Mouse (Mus musculus): Measurements from ENCODE around the gene Zfp639. TPM values are rescaled to one million over a fixed set of nuclear protein-coding genes. Genes with fewer than 3 reads are reported as not detected.

Zfp639 gene
- polyA plus RNA-seq (2012; rRNA removed), result 22.6 and 23.6 TPM in 2 replicates

GRCm38 (mm10) chr3:32509496-32510374, at the start of gene Zfp639:
Gene Zfp639, plus strand, starts transcription at chr3:32510259.
- WGBS, result 15% methylated on average over 24 of the region's 24 CpGs
- no peaks in the 10 kb centered on the region for H3K4me1 ChIP-seq (ENCODE audit: control insufficient read depth, insufficient read depth, insufficient read length)
- H3K27ac ChIP-seq (ENCODE audit: insufficient read depth, low read length), result peak within 1 kb of the TSS; percentile 74
- no peaks in the 10 kb centered on the region; the same call in 1 of the 2 replicates for H3K36me3 ChIP-seq (ENCODE audit: control insufficient read depth, insufficient read depth, low read length)
- TF ChIP-seq POLR2A (IDR thresholded peaks at IDR 0.05; ENCODE audit: low read depth, low read length) (no peak), CTCF (IDR thresholded peaks at IDR 0.05; ENCODE audit: extremely low read depth, insufficient read depth, insufficient read length, insufficient replicate concordance) (no peak)
- H3K27me3 ChIP-seq (ENCODE audit: control insufficient read depth, insufficient read depth, low read length), result no peaks in the 10 kb centered on the region
- peak within 1 kb of the TSS; percentile 68 for H3K4me3 ChIP-seq (ENCODE audit: extremely low read depth, insufficient read depth, insufficient read length)
- DNase-seq (ENCODE audit: low read depth in 1 of 2, low spot score in 2 of 2), result no peak

DNA sequence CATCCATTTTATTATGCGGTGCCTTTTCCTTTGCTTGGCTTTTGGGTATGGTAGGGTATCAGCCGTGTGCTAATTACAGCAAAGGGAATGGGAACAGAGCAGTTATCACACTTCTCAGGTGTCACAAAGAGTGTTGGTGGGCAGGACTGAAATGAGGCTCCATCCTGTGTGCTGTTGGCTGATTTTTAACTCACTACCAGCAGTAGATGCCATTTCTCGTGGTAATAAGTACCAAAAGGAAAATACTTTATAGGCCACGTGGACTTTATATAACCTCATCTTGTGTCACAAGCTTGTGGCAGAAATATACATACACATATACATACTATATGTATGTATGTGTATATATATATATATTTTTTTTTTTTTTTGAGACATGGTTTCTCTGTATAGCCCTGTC, 42.7 kb upstream of the Zfp639 start:
- H3K27ac ChIP-seq (ENCODE audit: insufficient read depth, low read length), result no peak overlapping the region
- TF ChIP-seq POLR2A (IDR thresholded peaks at IDR 0.05; ENCODE audit: low read depth, low read length), result no peak
- no peak for TF ChIP-seq CTCF (IDR thresholded peaks at IDR 0.05; ENCODE audit: extremely low read depth, insufficient read depth, insufficient read length, insufficient replicate concordance)
- WGBS, result 96% methylated on average over 4 of the region's 4 CpGs
- H3K27me3 ChIP-seq (ENCODE audit: control insufficient read depth, insufficient read depth, low read length), result no peaks in the 10 kb centered on the region
- no peaks in the 10 kb centered on the region for H3K4me1 ChIP-seq (ENCODE audit: control insufficient read depth, insufficient read depth, insufficient read length)
- H3K4me3 ChIP-seq (ENCODE audit: extremely low read depth, insufficient read depth, insufficient read length), result no peak overlapping the region
- no peak for DNase-seq (ENCODE audit: low read depth in 1 of 2, low spot score in 2 of 2)
- peaks cover 13% of the 10 kb centered on the region for H3K36me3 ChIP-seq (ENCODE audit: control insufficient read depth, insufficient read depth, low read length)

DNA sequence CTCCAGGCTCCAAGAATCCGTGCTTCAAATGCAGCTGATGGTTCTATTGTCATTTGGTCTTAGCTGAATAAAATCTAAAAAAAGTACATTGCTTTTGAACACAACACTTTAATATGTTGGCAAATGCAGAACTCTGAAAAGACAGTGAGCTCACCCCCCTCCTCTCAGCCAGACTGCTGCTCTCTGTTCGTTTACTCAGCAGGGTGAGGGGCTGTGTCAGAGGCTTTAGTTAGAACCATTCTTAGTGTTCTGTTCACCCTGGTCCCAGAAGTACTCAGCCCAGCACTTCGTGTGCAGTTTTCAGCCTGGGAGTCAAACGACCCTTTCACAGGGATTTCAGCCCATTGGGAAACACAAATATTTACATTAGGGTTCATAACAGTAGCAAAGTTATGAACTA, 41.6 kb upstream of the Zfp639 start:
- Histone ChIP-seq H3K27me3 (ENCODE audit: control insufficient read depth, insufficient read depth, low read length) (no peaks in the 10 kb centered on the region), H3K4me3 (ENCODE audit: extremely low read depth, insufficient read depth, insufficient read length) (no peak overlapping the region), H3K36me3 (ENCODE audit: control insufficient read depth, insufficient read depth, low read length) (peaks cover 5% of the 10 kb centered on the region; the same call in 1 of the 2 replicates), H3K4me1 (ENCODE audit: control insufficient read depth, insufficient read depth, insufficient read length) (no peaks in the 10 kb centered on the region), H3K27ac (ENCODE audit: insufficient read depth, low read length) (no peak overlapping the region)
- TF ChIP-seq CTCF (IDR thresholded peaks at IDR 0.05; ENCODE audit: extremely low read depth, insufficient read depth, insufficient read length, insufficient replicate concordance) (no peak), POLR2A (IDR thresholded peaks at IDR 0.05; ENCODE audit: low read depth, low read length) (no peak)
- WGBS, result 87% methylated on average over 4 of the region's 4 CpGs
- DNase-seq (ENCODE audit: low read depth in 1 of 2, low spot score in 2 of 2), result no peak

GRCm38 (mm10) chr3:32470449-32470848, 39.6 kb upstream of the Zfp639 start:
- 90% methylated on average over 7 of the region's 7 CpGs for WGBS
- Histone ChIP-seq H3K4me1 (ENCODE audit: control insufficient read depth, insufficient read depth, insufficient read length) (no peaks in the 10 kb centered on the region), H3K36me3 (ENCODE audit: control insufficient read depth, insufficient read depth, low read length) (no peaks in the 10 kb centered on the region; the same call in 1 of the 2 replicates), H3K27ac (ENCODE audit: insufficient read depth, low read length) (no peak overlapping the region), H3K4me3 (ENCODE audit: extremely low read depth, insufficient read depth, insufficient read length) (no peak overlapping the region), H3K27me3 (ENCODE audit: control insufficient read depth, insufficient read depth, low read length) (no peaks in the 10 kb centered on the region)
- TF ChIP-seq CTCF (IDR thresholded peaks at IDR 0.05; ENCODE audit: extremely low read depth, insufficient read depth, insufficient read length, insufficient replicate concordance), result no peak
- TF ChIP-seq POLR2A (IDR thresholded peaks at IDR 0.05; ENCODE audit: low read depth, low read length), result no peak
- no peak for DNase-seq (ENCODE audit: low read depth in 1 of 2, low spot score in 2 of 2)

DNA sequence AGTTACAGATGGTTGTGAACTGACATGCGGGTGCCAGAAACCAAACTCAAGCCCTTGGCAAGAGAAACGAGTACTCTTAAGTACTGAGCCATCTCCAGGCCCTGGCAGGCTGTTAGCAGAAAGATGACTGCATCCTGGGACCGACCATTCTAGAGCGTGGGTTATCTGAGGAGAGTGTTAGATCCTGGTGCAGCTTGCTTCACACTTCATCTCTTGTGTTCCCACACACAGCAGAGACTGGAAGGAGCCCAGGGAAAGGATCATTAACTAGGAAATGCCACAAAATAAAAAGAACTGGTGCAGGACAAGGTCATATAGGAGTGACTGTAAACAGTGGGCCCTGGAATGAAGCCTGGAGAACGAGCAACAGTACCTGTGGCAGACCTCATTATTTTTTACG, 39.0 kb upstream of the Zfp639 start:
- no peak for DNase-seq (ENCODE audit: low read depth in 1 of 2, low spot score in 2 of 2)
- 84% methylated on average over 6 of the region's 6 CpGs for WGBS
- no peaks in the 10 kb centered on the region; the same call in 1 of the 2 replicates for H3K36me3 ChIP-seq (ENCODE audit: control insufficient read depth, insufficient read depth, low read length)
- H3K4me1 ChIP-seq (ENCODE audit: control insufficient read depth, insufficient read depth, insufficient read length), result no peaks in the 10 kb centered on the region
- no peak overlapping the region for H3K27ac ChIP-seq (ENCODE audit: insufficient read depth, low read length)
- H3K4me3 ChIP-seq (ENCODE audit: extremely low read depth, insufficient read depth, insufficient read length), result no peak overlapping the region
- H3K27me3 ChIP-seq (ENCODE audit: control insufficient read depth, insufficient read depth, low read length), result no peaks in the 10 kb centered on the region
- TF ChIP-seq POLR2A (IDR thresholded peaks at IDR 0.05; ENCODE audit: low read depth, low read length), result no peak

DNA sequence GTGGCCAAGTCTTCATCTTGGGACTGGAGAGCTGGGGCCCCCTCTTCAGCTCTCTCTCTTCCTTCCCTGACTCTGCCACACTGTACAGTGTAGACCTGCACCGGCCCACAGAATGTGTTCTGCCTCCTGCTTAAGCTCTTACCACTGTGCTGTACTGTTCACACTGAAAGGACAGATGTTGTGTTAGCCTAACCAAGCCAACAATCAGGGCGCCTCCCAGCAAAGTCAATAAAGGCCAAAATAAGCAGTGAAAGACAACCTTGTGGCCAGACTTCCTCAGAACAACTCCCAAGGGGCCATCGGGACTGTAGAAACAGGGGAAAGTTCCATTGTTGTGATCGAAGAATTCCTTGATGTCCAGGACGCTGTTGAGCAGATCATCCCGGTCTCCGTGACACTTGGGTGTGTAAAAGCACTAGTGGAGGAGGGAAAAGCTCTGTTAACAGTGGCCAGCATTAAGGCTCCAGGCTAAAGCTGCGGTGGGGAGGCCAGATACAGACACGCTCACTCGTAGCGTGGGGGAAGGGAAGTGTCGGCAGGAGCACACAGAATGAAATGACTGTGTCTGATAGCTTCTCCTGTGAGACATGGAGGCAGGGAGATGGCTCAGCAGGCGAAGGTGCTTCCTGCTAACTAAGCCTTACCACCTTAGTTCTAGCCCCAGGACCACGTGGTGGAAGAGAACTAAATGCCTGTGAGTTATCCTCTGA, 37.7 kb upstream of the Zfp639 start:
- Histone ChIP-seq H3K27me3 (ENCODE audit: control insufficient read depth, insufficient read depth, low read length) (no peaks in the 10 kb centered on the region), H3K27ac (ENCODE audit: insufficient read depth, low read length) (no peak overlapping the region), H3K4me3 (ENCODE audit: extremely low read depth, insufficient read depth, insufficient read length) (no peak overlapping the region), H3K36me3 (ENCODE audit: control insufficient read depth, insufficient read depth, low read length) (no peaks in the 10 kb centered on the region), H3K4me1 (ENCODE audit: control insufficient read depth, insufficient read depth, insufficient read length) (no peaks in the 10 kb centered on the region)
- DNase-seq (ENCODE audit: low read depth in 1 of 2, low spot score in 2 of 2), result no peak
- TF ChIP-seq CTCF (IDR thresholded peaks at IDR 0.05; ENCODE audit: extremely low read depth, insufficient read depth, insufficient read length, insufficient replicate concordance) (no peak), POLR2A (IDR thresholded peaks at IDR 0.05; ENCODE audit: low read depth, low read length) (no peak)
- WGBS, result 75% methylated on average over 14 of the region's 14 CpGs

Measured in spleen, adult 2 months (tissue).